Mouse (Mus musculus): ENCODE data around the gene Mdm4. TPM values are rescaled to one million over a fixed set of nuclear protein-coding genes. Genes with fewer than 3 reads are reported as not detected.

Mdm4 gene
- polyA plus RNA-seq, 1 experiment: 76.2 TPM

- no peaks in the 10 kb centered on the region for H3K4me1 ChIP-seq (ENCODE audit: control insufficient read depth, insufficient read depth, low read length)
- TF ChIP-seq CTCF (IDR thresholded peaks at IDR 0.05; ENCODE audit: borderline replicate concordance, insufficient read depth, low read depth, low read length): no peak
- no peak for TF ChIP-seq POLR2A (IDR thresholded peaks at IDR 0.05; ENCODE audit: borderline replicate concordance, insufficient read depth, low read length)
- WGBS: 47% methylated on average over 6 of the region's 6 CpGs
- DNase-seq: no peak
- no peaks in the 10 kb centered on the region for H3K27me3 ChIP-seq (ENCODE audit: control insufficient read depth, insufficient read depth, low read length)
- H3K27ac ChIP-seq (ENCODE audit: insufficient read depth, low read length): no peak overlapping the region
- no peak overlapping the region for H3K4me3 ChIP-seq (replicated peaks; ENCODE audit: insufficient read depth, low read depth, low read length)
These were observed 32.8 kb upstream of the Mdm4 start for GRCm38 (mm10) chr1:133063164-133063563.

- 79% methylated on average over 4 of the region's 4 CpGs for WGBS
- no peak overlapping the region for H3K4me3 ChIP-seq (replicated peaks; ENCODE audit: insufficient read depth, low read depth, low read length)
- no peaks in the 10 kb centered on the region for H3K27me3 ChIP-seq (ENCODE audit: control insufficient read depth, insufficient read depth, low read length)
- H3K4me1 ChIP-seq (ENCODE audit: control insufficient read depth, insufficient read depth, low read length): peaks cover 4% of the 10 kb centered on the region
- no peak overlapping the region for H3K27ac ChIP-seq (ENCODE audit: insufficient read depth, low read length)
- DNase-seq: no peak
- no peak for TF ChIP-seq POLR2A (IDR thresholded peaks at IDR 0.05; ENCODE audit: borderline replicate concordance, insufficient read depth, low read length)
- TF ChIP-seq CTCF (IDR thresholded peaks at IDR 0.05; ENCODE audit: borderline replicate concordance, insufficient read depth, low read depth, low read length): no peak
These were observed 30.3 kb upstream of the Mdm4 start for GRCm38 (mm10) chr1:133060681-133061080.

GRCm38 (mm10) chr1:133059592-133059991 is 29.2 kb upstream of the Mdm4 start:
- no peak for TF ChIP-seq POLR2A (IDR thresholded peaks at IDR 0.05; ENCODE audit: borderline replicate concordance, insufficient read depth, low read length)
- no peak for TF ChIP-seq CTCF (IDR thresholded peaks at IDR 0.05; ENCODE audit: borderline replicate concordance, insufficient read depth, low read depth, low read length)
- Histone ChIP-seq H3K27me3 (ENCODE audit: control insufficient read depth, insufficient read depth, low read length) (no peaks in the 10 kb centered on the region), H3K27ac (ENCODE audit: insufficient read depth, low read length) (peak overlapping the region; percentile 13; the same call in 1 of the 2 replicates), H3K4me3 (replicated peaks; ENCODE audit: insufficient read depth, low read depth, low read length) (no peak overlapping the region), H3K4me1 (ENCODE audit: control insufficient read depth, insufficient read depth, low read length) (peaks cover 4% of the 10 kb centered on the region)
- DNase-seq: no peak
- WGBS: 84% methylated on average over 2 of the region's 2 CpGs

GRCm38 (mm10) chr1:133057345-133058034 is 27.1 kb upstream of the Mdm4 start:
- Histone ChIP-seq H3K27me3 (ENCODE audit: control insufficient read depth, insufficient read depth, low read length) (no peaks in the 10 kb centered on the region), H3K27ac (ENCODE audit: insufficient read depth, low read length) (peak overlapping the region; percentile 38; the same call in 1 of the 2 replicates)
- 29% methylated on average over 7 of the region's 7 CpGs for WGBS

GRCm38 (mm10) chr1:133054326-133054725 is 24.0 kb upstream of the Mdm4 start:
- Histone ChIP-seq H3K27ac (ENCODE audit: insufficient read depth, low read length) (no peak overlapping the region), H3K4me1 (ENCODE audit: control insufficient read depth, insufficient read depth, low read length) (peaks cover 4% of the 10 kb centered on the region), H3K27me3 (ENCODE audit: control insufficient read depth, insufficient read depth, low read length) (no peaks in the 10 kb centered on the region), H3K4me3 (replicated peaks; ENCODE audit: insufficient read depth, low read depth, low read length) (no peak overlapping the region)
- TF ChIP-seq POLR2A (IDR thresholded peaks at IDR 0.05; ENCODE audit: borderline replicate concordance, insufficient read depth, low read length): no peak
- 80% methylated on average over 8 of the region's 8 CpGs for WGBS
- DNase-seq: no peak

More at GRCm38 (mm10) chr1:133057345-133058034, 27.1 kb upstream of the Mdm4 start:
- Histone ChIP-seq H3K4me1 (ENCODE audit: control insufficient read depth, insufficient read depth, low read length) (peaks cover 4% of the 10 kb centered on the region), H3K4me3 (replicated peaks; ENCODE audit: insufficient read depth, low read depth, low read length) (no peak overlapping the region)
- no peak for DNase-seq
- no peak for TF ChIP-seq POLR2A (IDR thresholded peaks at IDR 0.05; ENCODE audit: borderline replicate concordance, insufficient read depth, low read length)

GRCm38 (mm10) chr1:133053034-133053433 is 22.7 kb upstream of the Mdm4 start:
- TF ChIP-seq CTCF (IDR thresholded peaks at IDR 0.05; ENCODE audit: borderline replicate concordance, insufficient read depth, low read depth, low read length) (no peak), POLR2A (IDR thresholded peaks at IDR 0.05; ENCODE audit: borderline replicate concordance, insufficient read depth, low read length) (no peak)
- WGBS: 74% methylated on average over 5 of the region's 5 CpGs
- no peaks in the 10 kb centered on the region for H3K27me3 ChIP-seq (ENCODE audit: control insufficient read depth, insufficient read depth, low read length)
- no peak for DNase-seq
- no peak overlapping the region for H3K4me3 ChIP-seq (replicated peaks; ENCODE audit: insufficient read depth, low read depth, low read length)
- no peak overlapping the region for H3K27ac ChIP-seq (ENCODE audit: insufficient read depth, low read length)
- H3K4me1 ChIP-seq (ENCODE audit: control insufficient read depth, insufficient read depth, low read length): peaks cover 4% of the 10 kb centered on the region

GRCm38 (mm10) chr1:133051829-133052228 is 21.5 kb upstream of the Mdm4 start:
- Histone ChIP-seq H3K4me3 (replicated peaks; ENCODE audit: insufficient read depth, low read depth, low read length) (no peak overlapping the region), H3K27me3 (ENCODE audit: control insufficient read depth, insufficient read depth, low read length) (no peaks in the 10 kb centered on the region), H3K4me1 (ENCODE audit: control insufficient read depth, insufficient read depth, low read length) (no peaks in the 10 kb centered on the region), H3K27ac (ENCODE audit: insufficient read depth, low read length) (no peak overlapping the region)
- WGBS: 92% methylated on average over 2 of the region's 2 CpGs
- DNase-seq: no peak
- TF ChIP-seq CTCF (IDR thresholded peaks at IDR 0.05; ENCODE audit: borderline replicate concordance, insufficient read depth, low read depth, low read length) (0 out of 2 replicates have a peak, but pooled peaks have one; percentile 6), POLR2A (IDR thresholded peaks at IDR 0.05; ENCODE audit: borderline replicate concordance, insufficient read depth, low read length) (no peak)

- Histone ChIP-seq H3K4me1 (ENCODE audit: control insufficient read depth, insufficient read depth, low read length) (no peaks in the 10 kb centered on the region), H3K27me3 (ENCODE audit: control insufficient read depth, insufficient read depth, low read length) (no peaks in the 10 kb centered on the region), H3K4me3 (replicated peaks; ENCODE audit: insufficient read depth, low read depth, low read length) (no peak overlapping the region), H3K27ac (ENCODE audit: insufficient read depth, low read length) (no peak overlapping the region)
- no peak for DNase-seq
- TF ChIP-seq CTCF (IDR thresholded peaks at IDR 0.05; ENCODE audit: borderline replicate concordance, insufficient read depth, low read depth, low read length): no peak
- no peak for TF ChIP-seq POLR2A (IDR thresholded peaks at IDR 0.05; ENCODE audit: borderline replicate concordance, insufficient read depth, low read length)
- WGBS: 67% methylated on average over 11 of the region's 11 CpGs
These were observed 19.7 kb upstream of the Mdm4 start for GRCm38 (mm10) chr1:133050001-133050431.
